Mouse (Mus musculus) CH12.LX (cell line): ENCODE results near the gene Them4. TPM values are rescaled to one million over a fixed set of nuclear protein-coding genes. Genes with fewer than 3 reads are reported as not detected.

Experiments used
- DNase-seq: peaks from one replicate; pipeline ENCODE4 v3.0.0-alpha.2; 2013; ENCODE audit errors: extremely low read depth
- H3K27ac ChIP-seq: 2 replicates; pipeline ENCODE4 v1.5.1; 2012; ENCODE audit warnings: low read depth, mild to moderate bottlenecking, control low read depth, moderate library complexity; ENCODE audit not compliant: insufficient read depth
- H3K27me3 ChIP-seq: replicated peaks from 2 replicates; pipeline ENCODE3; 2012; ENCODE audit warnings: inconsistent platforms
- H3K36me3 ChIP-seq, 2 experiments: replicated peaks in 1 of 2; 2 replicates each; pipeline versions ENCODE3 to v1.6.1; 2012; ENCODE audit warnings: inconsistent platforms in 1 of 2, low read length in 1 of 2, mild to moderate bottlenecking in 1 of 2, mixed read lengths in 1 of 2, moderate library complexity in 1 of 2; ENCODE audit not compliant: control insufficient read depth in 1 of 2, insufficient read depth in 1 of 2
- H3K4me1 ChIP-seq, 2 experiments: 2 replicates each; pipeline ENCODE4 v1.6.1; 2012; ENCODE audit warnings: inconsistent platforms in 1 of 2, moderate library complexity in 1 of 2; ENCODE audit not compliant: insufficient read depth in 2 of 2, control insufficient read depth in 1 of 2
- H3K4me2 ChIP-seq: 2 replicates; pipeline ENCODE4 v1.6.1; 2012; ENCODE audit warnings: low read depth, mild to moderate bottlenecking, control low read depth; ENCODE audit not compliant: poor library complexity, insufficient read depth, severe bottlenecking
- H3K4me3 ChIP-seq, 3 experiments: fragments of 150-350 bp in 1 of 3; sonication (generic) in 1 of 3; replicated peaks in 1 of 3; 2 replicates each; pipeline versions ENCODE3 to v1.5.1; 2011 to 2012; ENCODE audit warnings: low read depth in 2 of 3, low read length in 2 of 3, mild to moderate bottlenecking in 2 of 3, moderate library complexity in 2 of 3, control low read depth in 1 of 3, improper control_type of control experiment in 1 of 3, inconsistent platforms in 1 of 3, mixed read lengths in 1 of 3; ENCODE audit not compliant: poor library complexity in 1 of 3
- H3K79me2 ChIP-seq: replicated peaks from 2 replicates; pipeline ENCODE4 v1.6.1; 2012; ENCODE audit warnings: mild to moderate bottlenecking, moderate library complexity; ENCODE audit not compliant: control insufficient read depth, poor library complexity, insufficient read depth, severe bottlenecking; ENCODE audit errors: extremely low read depth
- H3K9ac ChIP-seq: 2 replicates; pipeline ENCODE4 v1.6.1; 2012; ENCODE audit warnings: low read depth, mild to moderate bottlenecking, control low read depth, moderate library complexity; ENCODE audit not compliant: insufficient read depth
- H3K9me3 ChIP-seq: replicated peaks from 2 replicates; pipeline ENCODE3; 2012; ENCODE audit warnings: low read length, inconsistent platforms, mixed read lengths
- BHLHE40 ChIP-seq: IDR thresholded peaks from 2 replicates; pipeline ENCODE4 v1.6.1; 2011; ENCODE audit warnings: mild to moderate bottlenecking, low read depth, low read length, improper control_type of control experiment
- CHD1 ChIP-seq: IDR thresholded peaks from 2 replicates; pipeline ENCODE4 v1.6.1; 2012; ENCODE audit warnings: low read depth, low read length, improper control_type of control experiment, inconsistent platforms
- E2F4 ChIP-seq: IDR thresholded peaks from 2 replicates; pipeline ENCODE4 v1.6.1; 2011; ENCODE audit warnings: low read depth, low read length, improper control_type of control experiment; ENCODE audit not compliant: insufficient replicate concordance
- ELF1 ChIP-seq: IDR thresholded peaks from 2 replicates; pipeline ENCODE4 v1.6.1; 2014; ENCODE audit warnings: low read depth, mild to moderate bottlenecking, inconsistent platforms, low read length, improper control_type of control experiment
- EP300 ChIP-seq: IDR thresholded peaks from 2 replicates; pipeline ENCODE4 v1.6.1; 2011; ENCODE audit warnings: low read length, improper control_type of control experiment
- HCFC1 ChIP-seq: IDR thresholded peaks from 2 replicates; pipeline ENCODE4 v1.6.1; 2012; ENCODE audit warnings: low read depth, mild to moderate bottlenecking, inconsistent platforms, low read length, improper control_type of control experiment
- IRF4 ChIP-seq: IDR thresholded peaks from 2 replicates; pipeline ENCODE4 v1.6.1; 2014; ENCODE audit warnings: low read depth, mild to moderate bottlenecking, inconsistent platforms, low read length, improper control_type of control experiment
- JUND ChIP-seq: conservative IDR thresholded peaks from 2 replicates; pipeline ENCODE4 v1.6.1; 2011; ENCODE audit warnings: low read depth, low read length, improper control_type of control experiment
- MAFK ChIP-seq: IDR thresholded peaks from 2 replicates; pipeline ENCODE4 v1.6.1; 2011; ENCODE audit warnings: low read length, improper control_type of control experiment; ENCODE audit not compliant: insufficient replicate concordance
- MAX ChIP-seq: IDR thresholded peaks from 2 replicates; pipeline ENCODE4 v1.6.1; 2011; ENCODE audit warnings: low read length, improper control_type of control experiment
- MAZ ChIP-seq: IDR thresholded peaks from 2 replicates; pipeline ENCODE4 v1.6.1; 2012; ENCODE audit warnings: low read depth, mild to moderate bottlenecking, inconsistent platforms, low read length, improper control_type of control experiment, moderate library complexity
- MEF2A ChIP-seq: IDR thresholded peaks from 2 replicates; pipeline ENCODE4 v1.6.1; 2014; ENCODE audit warnings: low read depth, mild to moderate bottlenecking, inconsistent platforms, low read length, improper control_type of control experiment, borderline replicate concordance
- MXI1 ChIP-seq: IDR thresholded peaks from 2 replicates; pipeline ENCODE4 v1.6.1; 2011; ENCODE audit warnings: mild to moderate bottlenecking, low read depth, low read length, improper control_type of control experiment
- NRF1 ChIP-seq: IDR thresholded peaks from 2 replicates; pipeline ENCODE4 v1.6.1; 2014; ENCODE audit warnings: low read depth, mild to moderate bottlenecking, inconsistent platforms, low read length, improper control_type of control experiment, moderate library complexity
- RAD21 ChIP-seq: IDR thresholded peaks from 2 replicates; pipeline ENCODE4 v1.6.1; 2011; ENCODE audit warnings: low read depth, mild to moderate bottlenecking, low read length, improper control_type of control experiment, moderate library complexity
- RCOR1 ChIP-seq: conservative IDR thresholded peaks from 2 replicates; pipeline ENCODE4 v1.6.1; 2012; ENCODE audit warnings: low read depth, mild to moderate bottlenecking, inconsistent platforms, low read length, improper control_type of control experiment
- UBTF ChIP-seq: IDR thresholded peaks from 2 replicates; pipeline ENCODE4 v1.6.1; 2012; ENCODE audit warnings: low read depth, mild to moderate bottlenecking, inconsistent platforms, low read length, improper control_type of control experiment, moderate library complexity
- USF2 ChIP-seq: conservative IDR thresholded peaks from 2 replicates; pipeline ENCODE4 v1.6.1; 2011; ENCODE audit warnings: low read depth, low read length, improper control_type of control experiment
- ZKSCAN1 ChIP-seq: IDR thresholded peaks from 2 replicates; pipeline ENCODE4 v1.6.1; 2012; ENCODE audit warnings: low read depth, inconsistent platforms, low read length, improper control_type of control experiment, borderline replicate concordance
- dilution Hi-C: fragments of 300-500 bp; cut with MboI; formaldehyde crosslinking; loops from 2 replicates; pipeline ENCODE4 v1.14.3; 2020; ENCODE audit warnings: low sequenced_read_pairs; ENCODE audit not compliant: extremely low pct_unique_long_range_greater_than_20kb, extremely low pct_ligation_motif_present
- in situ Hi-C: fragments of 300-500 bp; cut with MboI; formaldehyde crosslinking; loops from 3 replicates; pipeline ENCODE4 v1.14.3; 2019; ENCODE audit warnings: low sequenced_read_pairs, low pct_ligation_motif_present, low pct_unique_long_range_greater_than_20kb, mixed read lengths
- polyA plus RNA-seq: library from polyadenylated mRNA; unstranded; fragments of >175 nt; gene quantifications from 2 replicates; pipeline ENCODE4 v1.2.1, GENCODE M21; 2012; ENCODE audit warnings: low read depth; ENCODE audit not compliant: insufficient read length
- total RNA-seq, 2 experiments: library from RNA; depleted of rRNA; stranded (reverse); fragments of 300-350 nt in 1 of 2; fragments of >200 nt in 1 of 2; gene quantifications; 2 replicates each; pipeline ENCODE4 v1.2.3; 2012 to 2014

Gene Them4
- total and polyA plus RNA-seq, 3 experiments = 2.4 to 7.2 (median 3.6) TPM

DNA sequence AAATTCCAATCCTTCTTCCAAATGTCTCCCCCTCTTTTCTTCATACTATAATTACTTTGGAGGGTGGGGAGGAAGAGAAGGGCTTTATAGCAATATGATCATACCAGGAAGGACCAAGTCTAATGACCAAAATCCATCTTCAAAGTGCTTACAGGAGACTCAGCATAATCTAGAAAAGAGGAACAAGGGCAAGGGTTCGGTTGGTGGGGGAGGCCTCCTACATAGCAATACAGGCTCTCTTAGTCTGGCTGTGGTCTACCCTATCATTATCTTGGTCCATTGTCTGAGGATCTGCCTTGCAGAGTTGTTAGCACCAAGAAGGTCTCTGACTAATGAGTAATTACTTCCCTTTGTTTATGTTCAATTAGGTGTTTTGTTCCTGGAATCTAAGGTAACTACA is 4.4 kb upstream of the Them4 start:
- no peaks in the 10 kb centered on the region for H3K9me3 ChIP-seq
- H3K79me2 ChIP-seq = no peaks in the 10 kb centered on the region
- no peak overlapping the region for H3K9ac ChIP-seq
- 0 out of 4 replicates have a peak, but pooled peaks cover 0 to 6% of the 10 kb centered on the region in 2 experiments for H3K4me1 ChIP-seq
- dilution Hi-C loops = no loop called here
- H3K27ac ChIP-seq = no peak overlapping the region
- no peak overlapping the region for H3K4me2 ChIP-seq
- no peaks in the 10 kb centered on the region for H3K36me3 ChIP-seq
- in situ Hi-C loops = no loop called here
- TF ChIP-seq UBTF (no peak), NRF1 (no peak), USF2 (no peak), CHD1 (no peak), HCFC1 (no peak), E2F4 (no peak), IRF4 (no peak), JUND (no peak), MXI1 (no peak), EP300 (no peak), ZKSCAN1 (no peak)
- no peak for DNase-seq
- H3K4me3 ChIP-seq = no peak overlapping the region
- peaks cover 15% of the 10 kb centered on the region for H3K27me3 ChIP-seq

DNA sequence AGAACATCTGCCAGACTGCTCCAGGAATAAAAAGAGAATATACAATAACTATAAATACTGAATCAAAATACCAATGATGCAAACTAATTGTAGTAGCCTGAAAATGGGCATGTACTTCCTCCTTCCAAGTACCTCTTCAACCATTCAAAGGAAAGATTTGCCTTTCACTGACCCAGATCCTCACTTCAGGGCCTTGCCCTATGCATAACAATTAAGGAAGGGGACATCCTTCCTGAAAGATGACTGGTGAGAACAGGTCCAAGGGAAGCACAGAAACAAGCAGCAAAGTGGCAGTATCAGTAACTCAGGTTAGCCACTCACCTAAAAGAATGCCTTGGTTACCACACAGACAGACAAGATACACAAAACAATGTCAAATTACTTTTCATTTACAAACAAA is 2.9 kb upstream of the Them4 start:
- TF ChIP-seq CHD1 = no peak
- no peak for TF ChIP-seq RAD21
- TF ChIP-seq MAX = no peak
- TF ChIP-seq MEF2A = no peak
- TF ChIP-seq JUND = no peak
- no peak for TF ChIP-seq RCOR1
- TF ChIP-seq MAZ = no peak
- no peak for TF ChIP-seq ELF1
- no peak for TF ChIP-seq MAFK
- TF ChIP-seq BHLHE40 = no peak
- dilution Hi-C loops (no loop called here), in situ Hi-C loops (no loop called here)

More for the DNA sequence above, 2.9 kb upstream of the Them4 start:
- Histone ChIP-seq H3K4me1 (peaks cover 0 to 11% of the 10 kb centered on the region in 2 experiments; a peak in 2 of 4 replicates), H3K4me2 (no peak overlapping the region), H3K36me3 (no peaks in the 10 kb centered on the region), H3K4me3 (no peak overlapping the region), H3K9me3 (no peaks in the 10 kb centered on the region), H3K27me3 (peaks cover 2% of the 10 kb centered on the region), H3K79me2 (no peaks in the 10 kb centered on the region), H3K27ac (no peak overlapping the region), H3K9ac (no peak overlapping the region)
- DNase-seq = no peak
